Mouse (Mus musculus) hindbrain, embryonic 15.5 days (tissue): ENCODE data around the gene Nkrf. TPM values are rescaled to one million over a fixed set of nuclear protein-coding genes. Genes with fewer than 3 reads are reported as not detected.

ENCODE experiments used
- ATAC-seq: fragments of 200-750 bp; cut with Nextera tagmentation; 2 replicates; pipeline ENCODE4 v1.8.0; 2017; ENCODE audit warnings: low read depth, moderate number of reproducible peaks, moderate TSS enrichment; ENCODE audit not compliant: low FRiP score
- H3K27ac ChIP-seq: fragments of 300-500 bp; sonication (generic); replicated peaks from 2 replicates; pipeline ENCODE4 v1.5.1; 2015; ENCODE audit warnings: mild to moderate bottlenecking, inconsistent platforms
- H3K27me3 ChIP-seq: fragments of 300-500 bp; sonication (generic); 2 replicates; pipeline ENCODE4 v1.6.1; 2015; ENCODE audit warnings: control low read depth, inconsistent platforms
- H3K36me3 ChIP-seq: fragments of 300-500 bp; sonication (generic); 2 replicates; pipeline ENCODE4 v1.6.1; 2015; ENCODE audit warnings: control low read depth, inconsistent platforms
- H3K4me1 ChIP-seq: fragments of 300-500 bp; sonication (generic); replicated peaks from 2 replicates; pipeline ENCODE4 v1.6.1; 2015; ENCODE audit warnings: control low read depth, inconsistent platforms
- H3K4me2 ChIP-seq: fragments of 300-500 bp; sonication (generic); 2 replicates; pipeline ENCODE4 v1.6.1; 2015; ENCODE audit warnings: moderate library complexity, mild to moderate bottlenecking, inconsistent platforms
- H3K4me3 ChIP-seq: fragments of 300-500 bp; sonication (generic); 2 replicates; pipeline ENCODE4 v1.5.1; 2015; ENCODE audit warnings: mild to moderate bottlenecking, inconsistent platforms
- H3K9ac ChIP-seq: fragments of 300-500 bp; sonication (generic); 2 replicates; pipeline ENCODE4 v1.6.1; 2015; ENCODE audit warnings: inconsistent platforms
- H3K9me3 ChIP-seq: fragments of 300-500 bp; sonication (generic); 2 replicates; pipeline ENCODE4 v1.6.1; 2016; ENCODE audit warnings: control low read depth, inconsistent platforms
- WGBS: fragments of 180-500 bp; shearing (Covaris S2); methylation state at CpG from one replicate; pipeline ENCODE4 v1.1.7; 2015; 5-methylcytosine and 5-hydroxymethylcytosine counted together
- polyA plus RNA-seq: library from polyadenylated mRNA; unstranded; fragments of >200 nt; fragmentation: Nextera tagmentation; extraction: Ambion mirVana; gene quantifications from 2 replicates; pipeline ENCODE4 v1.2.1, GENCODE M21; 2015

Gene Nkrf
- polyA plus RNA-seq, 1 experiment from 2014 or later, result 14.8 TPM

DNA sequence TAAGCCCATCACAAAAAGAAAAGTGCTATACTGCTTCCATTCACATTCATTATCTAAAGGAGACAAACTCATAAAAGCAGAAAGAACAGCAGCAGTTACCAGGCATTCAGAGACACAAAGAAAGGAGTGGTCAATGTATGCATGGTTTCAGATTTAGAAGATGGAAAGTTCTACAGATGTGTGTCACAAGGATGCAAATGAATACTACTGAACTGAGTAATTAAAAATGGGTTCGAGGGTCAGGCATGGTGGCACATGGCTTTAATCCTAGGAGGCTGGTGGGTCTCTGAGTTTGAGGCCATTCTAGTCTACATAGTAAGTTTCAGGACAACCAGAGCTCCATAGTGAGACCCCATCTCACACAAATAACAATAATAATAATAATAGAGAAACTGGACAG, 55.5 kb downstream of the Nkrf start:
- H3K27ac ChIP-seq, result no peak overlapping the region
- H3K9ac ChIP-seq, result no peak overlapping the region
- no peaks in the 10 kb centered on the region for H3K4me1 ChIP-seq
- no peaks in the 10 kb centered on the region for H3K36me3 ChIP-seq
- H3K4me3 ChIP-seq, result no peak overlapping the region
- ATAC-seq, result no peak
- H3K27me3 ChIP-seq, result no peaks in the 10 kb centered on the region
- 85% methylated on average over 1 of the region's 1 CpGs for WGBS
- H3K9me3 ChIP-seq, result no peaks in the 10 kb centered on the region
- no peak overlapping the region for H3K4me2 ChIP-seq

DNA sequence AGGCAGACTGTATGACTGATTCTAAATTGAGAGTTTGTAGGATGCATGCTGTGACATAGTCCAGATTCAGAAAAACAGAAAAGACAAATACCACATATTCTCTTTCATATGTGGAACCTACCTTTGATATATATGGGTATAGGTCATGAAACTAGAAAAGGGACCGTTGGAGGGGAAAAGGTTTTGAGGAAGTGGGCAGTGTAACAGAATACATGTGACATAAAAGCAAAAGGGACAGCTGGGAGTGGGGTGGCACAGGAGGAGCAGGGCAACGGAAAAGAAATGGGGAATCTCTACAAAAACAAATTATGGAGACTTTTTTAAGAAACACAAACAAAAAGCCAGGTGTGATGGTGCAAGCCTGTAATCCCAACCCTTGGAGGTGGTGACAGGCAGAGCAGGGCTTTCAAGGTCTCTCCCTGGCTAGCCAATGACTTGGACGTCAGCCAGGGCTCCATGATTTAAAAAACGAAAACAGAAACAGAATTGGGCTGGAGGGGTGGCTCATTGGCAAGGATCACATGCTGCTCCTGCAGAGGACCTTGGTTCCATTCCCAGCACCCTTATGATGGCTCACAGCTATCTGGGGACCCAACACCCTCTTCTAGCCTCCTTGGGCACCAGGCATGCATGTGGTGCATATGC, 59.2 kb downstream of the Nkrf start:
- WGBS, result 73% methylated on average over 4 of the region's 4 CpGs
- H3K27ac ChIP-seq, result no peak overlapping the region
- H3K9ac ChIP-seq, result no peak overlapping the region
- no peaks in the 10 kb centered on the region for H3K27me3 ChIP-seq
- ATAC-seq, result no peak
- no peaks in the 10 kb centered on the region for H3K36me3 ChIP-seq
- no peak overlapping the region for H3K4me2 ChIP-seq
- H3K9me3 ChIP-seq, result no peaks in the 10 kb centered on the region
- no peak overlapping the region for H3K4me3 ChIP-seq
- no peaks in the 10 kb centered on the region for H3K4me1 ChIP-seq

DNA sequence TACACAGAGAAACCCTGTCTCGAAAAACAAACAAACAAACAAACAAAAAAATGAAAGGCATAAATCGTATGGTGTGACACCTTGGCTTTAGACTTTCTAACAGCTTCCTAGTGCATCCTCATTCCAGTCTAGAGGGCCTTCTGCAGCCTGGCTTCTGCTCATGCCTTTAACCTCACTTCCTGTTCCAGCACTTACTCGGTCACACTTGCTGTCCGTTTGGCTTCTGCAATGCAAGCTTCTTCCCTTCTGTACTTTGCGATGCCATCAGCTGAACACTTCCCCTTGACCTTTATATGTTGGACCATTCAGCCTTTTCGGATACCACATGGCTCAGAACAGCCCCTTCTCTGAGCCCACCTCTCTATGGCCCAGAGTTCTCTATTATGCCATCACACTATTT, 61.0 kb downstream of the Nkrf start:
- Histone ChIP-seq H3K4me2 (no peak overlapping the region), H3K27me3 (no peaks in the 10 kb centered on the region), H3K9me3 (no peaks in the 10 kb centered on the region), H3K9ac (no peak overlapping the region), H3K27ac (no peak overlapping the region), H3K4me1 (no peaks in the 10 kb centered on the region), H3K4me3 (no peak overlapping the region), H3K36me3 (no peaks in the 10 kb centered on the region)
- WGBS, result 90% methylated on average over 6 of the region's 6 CpGs
- no peak for ATAC-seq

DNA sequence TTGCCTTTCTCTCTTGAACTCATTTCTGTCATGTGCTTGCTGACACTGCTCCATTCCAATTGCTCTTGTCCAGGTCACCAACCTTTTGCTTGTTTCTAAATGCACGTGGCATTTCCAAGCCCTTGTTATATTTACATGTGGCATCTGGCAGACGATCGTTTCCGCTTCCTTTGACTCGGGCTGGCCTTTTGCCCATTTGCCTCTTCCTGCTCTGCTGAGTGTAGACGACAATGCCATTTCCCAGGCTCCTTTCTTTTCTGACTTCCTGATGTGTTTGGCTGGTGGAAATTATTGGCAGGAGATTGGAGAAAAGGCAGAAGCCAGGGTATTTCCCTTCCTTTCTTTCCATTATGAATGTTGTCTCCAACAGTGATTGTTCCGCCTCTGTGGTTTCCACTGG, 63.3 kb downstream of the Nkrf start:
- H3K4me1 ChIP-seq, result no peaks in the 10 kb centered on the region
- ATAC-seq, result no peak
- H3K27me3 ChIP-seq, result no peaks in the 10 kb centered on the region
- no peak overlapping the region for H3K4me2 ChIP-seq
- 60% methylated on average over 7 of the region's 7 CpGs for WGBS
- no peak overlapping the region for H3K4me3 ChIP-seq
- H3K9ac ChIP-seq, result no peak overlapping the region
- H3K27ac ChIP-seq, result no peak overlapping the region
- H3K9me3 ChIP-seq, result no peaks in the 10 kb centered on the region
- no peaks in the 10 kb centered on the region for H3K36me3 ChIP-seq

Other genes starting within 250 kb of the Nkrf start
- 0.44 and 1.3 TPM in 2 replicates for gene Slc25a43, start 159.2 kb downstream of the Nkrf start, polyA plus RNA-seq
- 506 and 575 TPM in 2 replicates for gene Slc25a5, start 107.2 kb downstream of the Nkrf start, polyA plus RNA-seq
- gene Ube2a, start 29.0 kb downstream of the Nkrf start, polyA plus RNA-seq, result 115 and 119 TPM in 2 replicates
- gene C330007P06Rik, start 28.8 kb downstream of the Nkrf start, polyA plus RNA-seq, result 21.6 and 22.8 TPM in 2 replicates
- 68.8 and 73.5 TPM in 2 replicates for gene Sept6, start 88.9 kb upstream of the Nkrf start, polyA plus RNA-seq
- gene Sowahd, start 145.9 kb upstream of the Nkrf start, polyA plus RNA-seq, result not detected in 2 replicates
- gene Rpl39, start 182.5 kb upstream of the Nkrf start, polyA plus RNA-seq, result 265 and 321 TPM in 2 replicates
- gene Upf3b, start 207.4 kb upstream of the Nkrf start, polyA plus RNA-seq, result 27.2 and 29.7 TPM in 2 replicates
- 21.5 and 22.6 TPM in 2 replicates for gene Nkap, start 223.9 kb upstream of the Nkrf start, polyA plus RNA-seq